Mouse (Mus musculus): ENCODE results near the gene Dusp12. TPM values are rescaled to one million over a fixed set of nuclear protein-coding genes. Genes with fewer than 3 reads are reported as not detected.

Gene Dusp12
- polyA plus RNA-seq (2015; fragmentation: Nextera tagmentation; extraction: Ambion mirVana): 32.8 and 34.9 TPM in 2 replicates

- Histone ChIP-seq H3K9ac (ENCODE audit: low read depth, low read length) (peak within 1 kb of the TSS; percentile 78), H3K4me2 (ENCODE audit: low read length) (peak within 1 kb of the TSS; percentile 67), H3K9me3 (replicated peaks; ENCODE audit: low read length) (no peaks in the 10 kb centered on the region), H3K36me3 (ENCODE audit: insufficient read depth, low read length) (no peaks in the 10 kb centered on the region), H3K4me1 (replicated peaks; ENCODE audit: insufficient read depth, low read length) (no peaks in the 10 kb centered on the region), H3K27ac (peak within 1 kb of the TSS; percentile 92), H3K27me3 (ENCODE audit: insufficient read depth, low read length) (no peaks in the 10 kb centered on the region), H3K4me3 (replicated peaks; ENCODE audit: low read depth, low read length) (peak within 1 kb of the TSS; percentile 85)
- WGBS: under 1% methylated on average over 46 of the region's 46 CpGs
- ATAC-seq (replicated peaks; ENCODE audit: low FRiP score, low read depth): peak; percentile 95
- DNase-seq (ENCODE audit: low spot score): peak; percentile 95
- TF ChIP-seq CTCF (IDR thresholded peaks at IDR 0.05; ENCODE audit: low read depth): peak; percentile 66
These were observed at the start of gene Dusp12, which contains the start of gene Gm26620 for GRCm38 (mm10) chr1:170884978-170885561. TSS of gene Dusp12 (minus strand) at chr1:170885540. TSS of gene Gm26620 (plus strand) at chr1:170885065.

GRCm38 (mm10) chr1:170934383-170934782 is 49.0 kb upstream of the Dusp12 start:
- DNase-seq (ENCODE audit: low spot score): peak; percentile 12
- Histone ChIP-seq H3K36me3 (ENCODE audit: insufficient read depth, low read length) (no peaks in the 10 kb centered on the region), H3K27me3 (ENCODE audit: insufficient read depth, low read length) (no peaks in the 10 kb centered on the region), H3K4me1 (replicated peaks; ENCODE audit: insufficient read depth, low read length) (no peaks in the 10 kb centered on the region), H3K4me2 (ENCODE audit: low read length) (no peak overlapping the region), H3K9me3 (replicated peaks; ENCODE audit: low read length) (no peaks in the 10 kb centered on the region), H3K9ac (ENCODE audit: low read depth, low read length) (no peak overlapping the region), H3K27ac (no peak overlapping the region), H3K4me3 (replicated peaks; ENCODE audit: low read depth, low read length) (no peak overlapping the region)
- 19% methylated on average over 2 of the region's 2 CpGs for WGBS
- no peak for TF ChIP-seq CTCF (IDR thresholded peaks at IDR 0.05; ENCODE audit: low read depth)
- ATAC-seq (replicated peaks; ENCODE audit: low FRiP score, low read depth): no peak

GRCm38 (mm10) chr1:170933940-170934339 is 48.6 kb upstream of the Dusp12 start:
- Histone ChIP-seq H3K36me3 (ENCODE audit: insufficient read depth, low read length) (no peaks in the 10 kb centered on the region), H3K4me1 (replicated peaks; ENCODE audit: insufficient read depth, low read length) (no peaks in the 10 kb centered on the region), H3K27me3 (ENCODE audit: insufficient read depth, low read length) (no peaks in the 10 kb centered on the region), H3K4me3 (replicated peaks; ENCODE audit: low read depth, low read length) (no peak overlapping the region), H3K4me2 (ENCODE audit: low read length) (no peak overlapping the region), H3K9me3 (replicated peaks; ENCODE audit: low read length) (no peaks in the 10 kb centered on the region), H3K27ac (no peak overlapping the region), H3K9ac (ENCODE audit: low read depth, low read length) (no peak overlapping the region)
- ATAC-seq (replicated peaks; ENCODE audit: low FRiP score, low read depth): no peak
- no peak for TF ChIP-seq CTCF (IDR thresholded peaks at IDR 0.05; ENCODE audit: low read depth)
- DNase-seq (ENCODE audit: low spot score): no peak
- WGBS: 83% methylated on average over 1 of the region's 1 CpGs

- Histone ChIP-seq H3K27ac (no peak overlapping the region), H3K4me3 (replicated peaks; ENCODE audit: low read depth, low read length) (no peak overlapping the region), H3K9ac (ENCODE audit: low read depth, low read length) (no peak overlapping the region), H3K36me3 (ENCODE audit: insufficient read depth, low read length) (no peaks in the 10 kb centered on the region), H3K27me3 (ENCODE audit: insufficient read depth, low read length) (no peaks in the 10 kb centered on the region), H3K4me1 (replicated peaks; ENCODE audit: insufficient read depth, low read length) (no peaks in the 10 kb centered on the region), H3K4me2 (ENCODE audit: low read length) (no peak overlapping the region), H3K9me3 (replicated peaks; ENCODE audit: low read length) (no peaks in the 10 kb centered on the region)
- no peak for TF ChIP-seq CTCF (IDR thresholded peaks at IDR 0.05; ENCODE audit: low read depth)
- DNase-seq (ENCODE audit: low spot score) (no peak), ATAC-seq (replicated peaks; ENCODE audit: low FRiP score, low read depth) (no peak)
- WGBS: 54% methylated on average over 6 of the region's 6 CpGs
These were observed 48.1 kb upstream of the Dusp12 start for GRCm38 (mm10) chr1:170933386-170933920.

GRCm38 (mm10) chr1:170932043-170932442 is 46.7 kb upstream of the Dusp12 start:
- no peak for DNase-seq (ENCODE audit: low spot score)
- TF ChIP-seq CTCF (IDR thresholded peaks at IDR 0.05; ENCODE audit: low read depth): no peak
- Histone ChIP-seq H3K27ac (no peak overlapping the region), H3K4me3 (replicated peaks; ENCODE audit: low read depth, low read length) (no peak overlapping the region), H3K36me3 (ENCODE audit: insufficient read depth, low read length) (no peaks in the 10 kb centered on the region), H3K9ac (ENCODE audit: low read depth, low read length) (no peak overlapping the region), H3K27me3 (ENCODE audit: insufficient read depth, low read length) (no peaks in the 10 kb centered on the region), H3K4me1 (replicated peaks; ENCODE audit: insufficient read depth, low read length) (no peaks in the 10 kb centered on the region), H3K4me2 (ENCODE audit: low read length) (no peak overlapping the region), H3K9me3 (replicated peaks; ENCODE audit: low read length) (no peaks in the 10 kb centered on the region)
- no peak for ATAC-seq (replicated peaks; ENCODE audit: low FRiP score, low read depth)
- 83% methylated on average over 3 of the region's 3 CpGs for WGBS

- ATAC-seq (replicated peaks; ENCODE audit: low FRiP score, low read depth) (no peak), DNase-seq (ENCODE audit: low spot score) (no peak)
- Histone ChIP-seq H3K9me3 (replicated peaks; ENCODE audit: low read length) (no peaks in the 10 kb centered on the region), H3K4me2 (ENCODE audit: low read length) (no peak overlapping the region), H3K9ac (ENCODE audit: low read depth, low read length) (no peak overlapping the region), H3K36me3 (ENCODE audit: insufficient read depth, low read length) (no peaks in the 10 kb centered on the region), H3K4me1 (replicated peaks; ENCODE audit: insufficient read depth, low read length) (no peaks in the 10 kb centered on the region), H3K27me3 (ENCODE audit: insufficient read depth, low read length) (no peaks in the 10 kb centered on the region), H3K27ac (no peak overlapping the region), H3K4me3 (replicated peaks; ENCODE audit: low read depth, low read length) (no peak overlapping the region)
- WGBS: 84% methylated on average over 4 of the region's 4 CpGs
- TF ChIP-seq CTCF (IDR thresholded peaks at IDR 0.05; ENCODE audit: low read depth): no peak
These were observed 43.9 kb upstream of the Dusp12 start for GRCm38 (mm10) chr1:170929245-170929644.
